Mouse (Mus musculus) kidney, adult 2 months (tissue): Measurements from ENCODE around the gene Crtac1.

ENCODE experiments used
- CTCF ChIP-seq: fragments of 200-500 bp; conservative IDR thresholded peaks from 2 replicates; pipeline ENCODE4 v1.5.1; 2011; ENCODE audit warnings: low read depth, mild to moderate bottlenecking, control low read depth, low read length, moderate library complexity, mixed read lengths; ENCODE audit not compliant: insufficient read depth, insufficient read length
- POLR2A ChIP-seq: fragments of 200-500 bp; IDR thresholded peaks from one replicate; pipeline ENCODE4 v1.6.1; 2011; ENCODE audit warnings: low read depth, low read length, control low read depth

DNA sequence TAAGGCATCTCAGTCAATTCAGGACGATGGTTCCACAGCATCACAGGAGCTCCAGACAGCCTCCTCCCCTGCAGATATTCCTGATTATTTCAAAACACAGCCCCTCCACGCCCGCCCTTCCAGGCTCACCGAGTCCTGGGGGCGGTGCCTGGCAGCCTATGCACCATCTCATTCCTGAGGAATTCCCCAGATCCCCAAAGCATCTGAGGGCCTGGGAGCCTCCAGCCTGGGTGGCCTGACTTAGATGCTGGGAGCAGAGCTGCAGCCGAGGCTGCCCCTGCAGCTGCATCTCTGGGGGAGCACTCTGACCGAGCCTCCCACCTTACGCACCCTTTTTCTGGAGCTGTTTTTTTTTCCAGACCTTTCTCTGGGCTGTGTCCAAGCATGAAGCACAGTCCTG, 190.7 kb downstream of the Crtac1 start:
- TF ChIP-seq CTCF (no peak), POLR2A (no peak)
